Mouse (Mus musculus) lung, adult 2 months (tissue): ENCODE data around the gene Mtif3. TPM values are rescaled to one million over a fixed set of nuclear protein-coding genes. Genes with fewer than 3 reads are reported as not detected.
A peak's percentile ranks its signal among the peaks of the same experiment; 100 is the strongest.

Experiments
- DNase-seq: peaks from one replicate; pipeline ENCODE4 v3.0.0; 2022
- H3K4me1 ChIP-seq: fragments of 200-500 bp; 2 replicates; pipeline ENCODE4 v1.6.1; 2011; ENCODE audit warnings: low read length; ENCODE audit not compliant: control insufficient read depth, insufficient read depth
- H3K4me3 ChIP-seq: fragments of 200-500 bp; replicated peaks from 2 replicates; pipeline ENCODE3; 2011; ENCODE audit warnings: low read depth, mild to moderate bottlenecking, control low read depth, low read length; ENCODE audit errors: extremely low read depth
- CTCF ChIP-seq: fragments of 200-500 bp; IDR thresholded peaks from 2 replicates; pipeline ENCODE4 v1.5.1; 2011; ENCODE audit warnings: mild to moderate bottlenecking, low read length, control low read depth; ENCODE audit not compliant: insufficient read depth
- POLR2A ChIP-seq: fragments of 200-500 bp; IDR thresholded peaks from 2 replicates; pipeline ENCODE4 v1.6.1; 2011; ENCODE audit warnings: low read depth, mild to moderate bottlenecking, control low read depth, low read length, borderline replicate concordance; ENCODE audit errors: extremely low read depth
- WGBS: fragments of 180-500 bp; shearing (Covaris S2); methylation state at CpG from one replicate; pipeline ENCODE4 v1.1.7; 2018; 5-methylcytosine and 5-hydroxymethylcytosine counted together
- polyA plus RNA-seq: library from polyadenylated mRNA; depleted of rRNA; stranded (reverse); fragments of >200 nt; gene quantifications from 2 replicates; pipeline ENCODE4 v1.2.3, GENCODE M21; 2012

The Mtif3 gene
- polyA plus RNA-seq, 1 experiment: 8.6 TPM

DNA sequence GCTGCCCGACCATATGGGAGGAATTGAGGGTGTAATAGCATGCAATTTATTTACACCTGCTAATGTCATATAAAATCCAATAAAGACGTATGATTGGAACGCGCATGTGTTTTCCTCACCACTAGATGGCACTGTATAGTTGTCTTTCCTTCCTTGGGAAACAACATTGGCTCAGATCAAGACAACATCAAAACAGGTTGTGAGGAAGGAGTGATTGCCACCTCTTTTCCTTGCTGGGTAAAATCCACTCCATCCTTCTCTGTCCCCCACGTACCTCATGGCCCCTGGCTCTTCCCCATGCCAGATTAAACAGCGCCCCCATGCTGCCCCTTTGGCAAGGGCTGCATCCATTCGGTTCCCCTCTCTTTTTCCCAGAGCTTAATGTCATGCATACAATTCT, 23.4 kb downstream of the Mtif3 start:
- Histone ChIP-seq H3K4me3 (no peak overlapping the region), H3K4me1 (no peaks in the 10 kb centered on the region)
- DNase-seq: no peak
- TF ChIP-seq POLR2A: no peak
- TF ChIP-seq CTCF: peak; percentile 56
- WGBS: 16% methylated on average over 7 of the region's 7 CpGs

DNA sequence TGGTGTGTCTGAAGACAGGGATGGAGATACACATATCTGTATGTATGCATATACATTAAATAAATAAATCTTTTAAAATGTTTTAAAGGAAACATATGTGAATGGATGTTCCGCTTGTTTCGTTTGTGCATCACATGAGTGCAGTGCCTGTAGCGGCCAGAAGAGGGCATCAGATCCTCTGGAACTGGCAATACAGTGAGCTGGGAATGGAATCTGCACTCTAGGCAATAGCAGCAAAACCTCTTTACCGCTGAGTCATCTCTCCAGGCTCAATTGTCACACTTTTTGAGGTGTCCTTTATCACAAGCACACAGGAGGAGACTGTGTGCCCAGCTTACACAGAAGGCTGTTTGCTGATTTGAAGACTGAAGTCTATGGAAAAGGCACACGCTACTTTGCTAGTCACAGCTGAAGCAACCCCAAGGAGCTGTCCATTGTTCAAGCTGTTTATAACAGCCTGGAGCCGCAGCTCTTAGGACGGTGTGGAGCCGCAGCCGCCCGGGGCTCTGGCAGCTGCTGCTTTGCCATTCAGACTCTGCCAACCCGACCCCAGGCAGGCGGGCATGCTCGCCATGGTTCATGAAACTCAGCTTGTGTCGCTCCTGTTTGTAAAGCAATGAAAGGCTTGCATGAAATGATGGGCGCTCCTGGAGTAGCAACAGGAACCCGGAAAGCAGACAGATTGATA, 24.3 kb downstream of the Mtif3 start:
- Histone ChIP-seq H3K4me3 (no peak overlapping the region), H3K4me1 (no peaks in the 10 kb centered on the region)
- TF ChIP-seq POLR2A (no peak), CTCF (no peak)
- WGBS: 83% methylated on average over 16 of the region's 16 CpGs
- no peak for DNase-seq

DNA sequence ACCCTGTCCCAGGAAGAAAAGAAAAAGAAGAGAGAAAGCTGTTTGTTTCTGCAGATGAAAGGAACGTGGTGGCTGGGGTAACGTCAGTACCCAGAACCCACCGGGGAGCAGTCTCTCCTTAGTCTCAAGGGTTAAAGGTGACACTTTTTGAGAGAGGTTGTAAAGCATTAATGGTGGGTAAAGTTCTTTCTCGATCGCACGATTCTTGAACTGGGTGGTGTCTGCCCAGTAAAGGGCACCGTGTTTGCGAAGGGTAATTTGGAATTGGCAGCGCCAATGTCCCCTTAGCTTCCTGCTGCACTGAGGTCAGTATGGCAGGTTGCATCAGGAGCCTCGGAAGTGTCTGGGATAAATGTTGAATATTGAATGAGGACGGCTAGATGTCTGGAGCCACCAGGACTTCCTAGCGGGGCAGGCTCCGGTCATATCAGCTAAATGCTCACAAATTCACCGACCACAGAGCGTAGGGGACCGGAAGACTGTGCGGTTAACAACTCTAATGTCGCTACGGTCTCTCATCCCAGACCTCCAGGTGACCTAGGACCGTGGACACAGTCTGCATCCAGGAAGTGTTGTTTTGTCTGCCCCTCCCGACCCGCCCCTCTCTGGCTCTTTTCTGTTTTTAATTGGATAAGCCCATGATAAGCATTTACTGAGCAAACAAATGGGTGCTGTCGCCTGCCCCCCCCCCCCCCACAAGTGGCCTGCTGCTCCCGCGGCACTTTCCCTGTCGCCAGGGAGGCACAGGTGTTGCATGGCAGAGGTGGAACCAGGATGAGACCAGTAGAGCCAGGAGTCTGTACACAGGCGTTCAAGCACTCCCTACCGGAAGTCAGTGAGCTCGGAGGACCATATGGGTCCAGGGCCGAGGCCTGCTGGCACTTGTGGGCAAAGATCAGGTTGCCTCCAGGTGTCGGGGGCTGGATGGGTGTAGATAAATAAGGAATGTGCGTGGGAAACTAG, 25.8 kb downstream of the Mtif3 start:
- WGBS: 68% methylated on average over 32 of the region's 32 CpGs
- Histone ChIP-seq H3K4me1 (no peaks in the 10 kb centered on the region), H3K4me3 (no peak overlapping the region)
- DNase-seq: no peak
- TF ChIP-seq CTCF: no peak
- no peak for TF ChIP-seq POLR2A

DNA sequence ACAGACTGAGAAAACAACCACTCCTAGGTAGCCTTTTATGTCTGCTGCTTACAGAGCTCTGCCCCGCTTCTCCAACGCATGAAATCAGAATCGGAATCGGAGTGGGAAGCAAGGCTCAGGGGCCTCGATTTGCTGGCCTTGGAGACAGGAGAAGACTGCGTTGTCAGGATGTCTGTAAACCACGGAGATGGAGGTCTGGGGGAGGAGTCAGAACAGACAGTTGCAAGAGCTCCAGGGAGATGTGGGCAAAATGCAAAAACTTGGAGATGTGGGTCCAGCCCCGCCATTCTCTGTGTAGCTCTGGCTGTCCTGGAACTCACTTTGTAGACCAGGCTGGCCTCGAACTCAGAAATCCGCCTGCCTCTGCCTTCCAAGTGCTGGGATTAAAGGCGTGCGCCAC, 30.1 kb downstream of the Mtif3 start:
- no peak for TF ChIP-seq CTCF
- no peaks in the 10 kb centered on the region for H3K4me1 ChIP-seq
- WGBS: 75% methylated on average over 12 of the region's 12 CpGs
- no peak for DNase-seq
- no peak overlapping the region for H3K4me3 ChIP-seq

DNA sequence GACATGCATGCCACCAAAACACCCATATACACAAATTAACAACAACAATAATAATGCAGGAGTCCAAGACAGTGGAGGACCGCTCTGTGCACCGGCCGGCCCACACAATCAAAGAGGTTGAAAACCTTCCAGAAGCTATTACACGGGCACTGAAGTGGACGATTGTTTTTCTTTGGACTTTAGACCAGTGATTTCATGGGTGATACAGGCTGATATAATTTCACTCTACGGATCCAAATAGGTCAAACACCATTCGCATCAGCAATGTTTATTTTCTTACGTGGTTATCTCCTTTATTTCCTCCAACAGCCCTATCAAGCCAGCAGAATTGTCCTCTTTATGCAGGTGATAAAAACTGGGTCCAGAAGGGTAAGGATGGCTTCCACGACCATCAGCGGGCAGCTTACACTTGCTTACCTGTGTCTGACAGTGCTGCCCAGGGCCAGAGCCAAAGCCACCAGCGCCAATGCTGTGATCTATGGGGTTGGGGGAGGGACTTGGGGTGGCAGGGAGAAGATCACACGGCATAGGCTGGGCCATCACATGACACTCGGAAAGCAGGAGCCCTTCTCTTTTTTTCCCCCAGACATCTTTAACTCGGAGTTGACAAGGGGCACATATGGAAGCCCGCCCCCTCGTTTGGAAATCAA, 31.6 kb downstream of the Mtif3 start:
- DNase-seq: no peak
- WGBS: 56% methylated on average over 16 of the region's 16 CpGs
- TF ChIP-seq POLR2A (no peak), CTCF (no peak)
- H3K4me1 ChIP-seq: no peaks in the 10 kb centered on the region
- no peak overlapping the region for H3K4me3 ChIP-seq

DNA sequence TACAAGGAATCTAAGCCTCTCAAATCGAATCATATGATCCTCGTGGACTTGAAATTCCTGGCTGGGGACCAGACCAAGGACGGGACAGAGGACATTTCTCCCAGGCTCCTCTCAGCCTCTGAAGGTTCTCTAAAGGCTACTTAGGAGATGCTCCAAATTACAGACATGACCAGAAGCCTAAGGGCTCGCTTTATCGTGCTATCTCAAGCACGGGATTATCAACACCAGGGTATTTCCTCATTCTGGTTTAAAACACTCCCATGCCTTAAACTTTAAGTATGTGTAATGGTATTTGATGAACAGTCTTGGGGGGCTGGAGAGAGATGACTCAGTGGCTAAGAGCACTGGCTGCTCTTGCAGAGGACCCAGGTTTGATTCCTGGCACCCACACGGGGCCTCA, 32.2 kb downstream of the Mtif3 start:
- WGBS: 79% methylated on average over 7 of the region's 7 CpGs
- H3K4me3 ChIP-seq: no peak overlapping the region
- H3K4me1 ChIP-seq: no peaks in the 10 kb centered on the region
- no peak for DNase-seq
- no peak for TF ChIP-seq CTCF
- no peak for TF ChIP-seq POLR2A

DNA sequence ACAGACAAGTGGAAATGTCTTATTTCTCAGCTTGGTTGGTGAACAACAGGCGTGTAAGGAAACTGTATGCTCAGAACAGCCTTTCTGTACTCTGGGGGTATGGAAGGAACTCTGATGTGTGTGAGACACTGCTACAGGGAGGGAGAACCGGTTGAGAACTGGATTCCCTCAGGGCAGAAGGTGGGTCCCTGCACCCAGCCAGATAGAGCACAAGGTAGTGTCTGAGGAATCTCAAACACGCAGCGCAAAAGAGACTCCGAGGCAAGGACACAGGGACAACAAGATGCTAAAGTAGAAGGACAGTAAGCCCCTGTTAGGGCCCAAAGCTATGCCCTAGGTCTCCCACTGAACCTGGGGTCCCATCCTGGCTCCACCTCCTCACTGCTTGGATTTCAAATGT, 36.9 kb downstream of the Mtif3 start:
- no peak for DNase-seq
- 82% methylated on average over 5 of the region's 5 CpGs for WGBS
- H3K4me3 ChIP-seq: no peak overlapping the region
- no peaks in the 10 kb centered on the region for H3K4me1 ChIP-seq
- TF ChIP-seq CTCF (no peak), POLR2A (no peak)

DNA sequence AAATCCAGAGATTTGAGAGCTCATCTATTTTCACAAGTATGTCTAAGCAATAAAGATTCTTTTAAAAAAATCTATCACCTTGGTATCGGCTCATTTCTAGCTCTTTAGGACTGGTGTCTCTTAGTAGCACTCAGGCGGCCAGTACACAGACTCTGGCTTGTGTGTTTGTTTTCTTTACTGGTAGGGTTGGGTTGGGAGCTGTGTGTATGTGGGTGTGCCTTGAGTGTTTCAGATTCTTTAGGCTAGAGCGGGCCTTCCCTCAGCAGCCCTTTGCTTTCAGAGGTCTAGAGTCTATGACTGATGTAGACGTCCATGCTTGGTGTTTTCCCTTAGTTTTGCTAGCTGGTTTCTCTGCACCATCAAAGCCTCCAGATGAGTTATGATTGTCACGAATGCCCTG, 40.1 kb downstream of the Mtif3 start:
- WGBS: 54% methylated on average over 5 of the region's 5 CpGs
- no peak for TF ChIP-seq POLR2A
- Histone ChIP-seq H3K4me3 (no peak overlapping the region), H3K4me1 (no peaks in the 10 kb centered on the region)
- DNase-seq: no peak

DNA sequence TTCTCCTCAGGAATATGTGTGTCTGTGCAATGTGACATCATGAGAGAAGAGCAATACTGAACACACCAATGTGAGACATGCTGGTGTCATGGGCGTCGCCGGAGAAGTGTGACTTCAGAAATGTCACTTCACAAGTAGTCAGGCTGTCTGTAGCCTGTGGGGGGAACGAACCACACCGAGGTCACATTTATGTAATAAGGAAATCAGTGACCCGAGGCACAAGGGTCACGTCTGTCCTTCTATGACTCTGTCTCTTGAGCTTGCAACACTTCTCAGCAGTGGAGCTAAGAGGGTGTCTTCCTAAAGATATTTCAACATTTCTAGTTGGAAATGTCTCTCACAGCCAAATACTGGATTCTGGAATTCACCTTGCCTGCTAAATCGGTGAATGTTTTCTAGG, 42.4 kb downstream of the Mtif3 start:
- 49% methylated on average over 8 of the region's 8 CpGs for WGBS
- DNase-seq: no peak
- H3K4me1 ChIP-seq: no peaks in the 10 kb centered on the region

More for the DNA sequence above, 42.4 kb downstream of the Mtif3 start:
- H3K4me3 ChIP-seq: no peak overlapping the region
- TF ChIP-seq CTCF (no peak), POLR2A (no peak)
